Mouse (Mus musculus) heart, postnatal 0 days (tissue): ENCODE data around the gene Dcp1a.

ENCODE experiments used
- CTCF ChIP-seq: IDR thresholded peaks from 2 replicates; pipeline ENCODE4 v1.5.1; 2016; ENCODE audit warnings: antibody characterized with exemption, control low read depth, low read depth
- EP300 ChIP-seq: IDR thresholded peaks from 2 replicates; pipeline ENCODE4 v1.6.1; 2016; ENCODE audit warnings: antibody characterized with exemption, low read depth

DNA sequence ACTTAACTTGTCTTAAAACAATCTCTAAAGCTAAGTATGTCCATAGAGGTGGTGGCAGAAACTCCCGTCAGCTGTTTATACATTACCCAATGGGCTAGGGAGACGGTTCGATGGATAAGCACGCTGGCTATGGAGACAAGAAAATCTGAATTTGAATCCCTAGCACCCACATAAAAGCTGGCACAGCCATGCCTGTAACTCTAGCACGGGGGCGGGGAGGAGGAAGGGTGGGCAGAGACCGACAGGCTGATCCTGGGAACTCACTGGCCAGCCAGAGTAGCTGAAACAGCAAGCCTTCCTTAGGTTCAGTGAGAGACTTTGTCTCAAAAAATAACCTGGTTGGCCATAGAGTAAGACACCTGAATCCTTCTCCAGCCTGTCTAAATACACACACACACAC lies 21.9 kb upstream of the Dcp1a start:
- TF ChIP-seq CTCF (no peak), EP300 (no peak)
